Mouse (Mus musculus): ENCODE data around the gene Cbfa2t2.

Cbfa2t2 gene

DNA sequence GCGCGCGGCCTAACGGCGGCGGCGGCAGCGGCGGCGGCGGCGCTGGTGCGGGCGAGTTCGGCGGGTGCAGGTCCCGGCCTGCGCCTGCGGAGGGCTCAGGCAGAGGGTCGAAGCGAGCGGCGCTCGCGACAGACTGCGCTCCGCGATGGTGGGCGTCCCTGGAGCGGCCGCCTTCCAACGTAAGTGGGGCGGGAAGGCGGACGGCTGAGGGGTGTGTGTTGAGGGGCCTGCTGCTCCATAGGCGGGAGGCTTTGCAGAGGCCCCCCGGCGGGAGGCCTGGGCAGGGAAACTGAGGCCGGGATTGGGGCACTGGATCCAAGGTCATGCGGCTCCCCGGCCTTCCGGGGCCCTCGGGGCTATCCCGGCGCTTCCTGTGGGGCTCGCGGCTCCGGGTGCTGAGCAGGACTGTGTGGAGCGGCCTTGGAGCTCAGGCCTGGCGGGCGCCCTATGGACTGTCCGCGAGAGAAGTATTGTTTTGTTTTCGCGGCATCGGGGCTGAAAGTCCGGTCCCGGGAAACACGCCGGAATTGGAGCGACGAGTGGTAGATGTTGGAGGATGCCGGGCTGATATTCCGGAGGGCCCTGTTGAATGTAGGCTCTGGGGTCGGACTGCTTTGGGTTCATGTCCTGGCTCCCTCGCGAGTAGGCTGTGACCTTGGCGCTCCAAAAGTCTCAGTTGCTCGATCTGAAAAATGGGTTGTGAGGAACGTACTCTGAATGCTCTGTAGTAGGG lies at the start of gene Cbfa2t2:
Gene Cbfa2t2, plus strand, starts transcription at position 24 of the 733 bp plus-strand sequence.
- peak; percentile 77 for DNase-seq

DNA sequence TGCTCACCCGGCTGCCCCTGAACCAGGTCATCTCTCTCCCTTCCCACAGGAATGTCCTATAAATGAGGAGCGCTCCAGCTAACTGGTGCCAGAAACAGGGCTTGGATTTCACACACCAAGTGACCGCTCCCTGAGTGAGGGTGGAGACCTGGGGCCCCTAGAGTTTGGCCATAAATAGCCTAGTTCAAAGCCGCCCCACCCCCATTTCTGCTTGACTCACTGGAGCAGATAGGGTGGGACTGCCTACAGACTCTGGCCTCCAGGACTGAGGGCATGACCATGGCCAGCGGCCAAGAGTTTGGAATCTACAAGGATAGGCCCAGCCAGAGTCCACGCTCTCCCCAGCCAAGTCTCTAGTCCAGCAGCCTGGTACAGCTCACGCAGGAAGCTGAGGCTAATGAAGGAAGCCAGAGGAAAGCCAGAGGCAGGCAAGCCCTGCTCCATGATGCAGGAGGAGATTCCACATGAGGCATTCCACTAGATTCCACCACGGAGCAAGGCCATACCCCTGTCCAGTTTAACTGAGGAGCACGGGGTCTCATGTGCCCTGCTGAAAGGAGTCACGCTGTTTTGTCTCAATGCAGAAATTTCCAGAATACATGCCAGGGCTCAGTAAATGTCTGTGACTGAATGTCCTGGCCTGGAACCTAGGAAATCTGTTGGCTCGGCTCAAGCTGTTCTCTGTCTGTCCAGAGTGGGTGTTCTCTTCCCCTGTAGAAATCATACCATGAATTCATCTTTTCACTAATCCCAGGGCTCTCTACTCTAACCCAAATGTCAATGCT lies 45.9 kb upstream of the Cbfa2t2 start:
- DNase-seq = peak; percentile 95

DNA sequence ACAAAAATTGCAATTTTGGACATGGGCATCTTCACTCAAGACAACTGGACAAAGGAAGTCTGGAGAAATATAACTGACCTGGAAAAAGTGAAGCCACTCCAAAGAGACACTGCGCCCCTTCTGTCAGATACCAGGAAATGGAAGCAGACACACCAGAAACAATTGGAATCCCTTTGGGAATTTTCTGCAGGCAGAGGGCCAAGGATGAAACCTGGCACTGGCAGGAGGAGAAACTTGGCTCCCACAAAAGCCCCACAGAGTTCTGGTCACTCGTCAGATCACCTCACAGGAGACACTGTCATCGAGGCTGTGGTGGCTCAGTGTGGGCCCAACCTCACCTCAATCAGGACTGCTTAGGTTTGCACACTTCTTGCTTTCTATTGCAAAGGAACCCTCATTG lies 41.7 kb upstream of the Cbfa2t2 start:
- DNase-seq = no peak

DNA sequence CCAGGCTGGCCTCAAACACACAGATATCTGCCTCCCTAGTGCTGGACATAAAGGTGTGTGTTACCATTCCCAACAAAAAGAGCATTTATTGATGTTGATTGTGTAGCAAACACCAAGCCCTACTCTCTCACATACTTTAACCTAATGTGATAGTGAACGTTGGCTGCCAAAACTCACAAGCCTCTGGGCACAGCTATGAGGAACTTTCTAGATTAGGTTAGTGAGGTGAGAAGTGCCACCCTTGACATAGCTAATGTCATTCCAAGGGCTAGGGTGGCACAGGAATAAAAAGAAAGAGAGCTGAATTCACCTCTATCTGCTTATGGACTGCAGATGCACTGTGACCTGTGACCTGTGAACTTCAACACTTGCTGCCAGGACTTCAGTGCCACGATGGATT lies 39.8 kb upstream of the Cbfa2t2 start:
- DNase-seq = no peak

DNA sequence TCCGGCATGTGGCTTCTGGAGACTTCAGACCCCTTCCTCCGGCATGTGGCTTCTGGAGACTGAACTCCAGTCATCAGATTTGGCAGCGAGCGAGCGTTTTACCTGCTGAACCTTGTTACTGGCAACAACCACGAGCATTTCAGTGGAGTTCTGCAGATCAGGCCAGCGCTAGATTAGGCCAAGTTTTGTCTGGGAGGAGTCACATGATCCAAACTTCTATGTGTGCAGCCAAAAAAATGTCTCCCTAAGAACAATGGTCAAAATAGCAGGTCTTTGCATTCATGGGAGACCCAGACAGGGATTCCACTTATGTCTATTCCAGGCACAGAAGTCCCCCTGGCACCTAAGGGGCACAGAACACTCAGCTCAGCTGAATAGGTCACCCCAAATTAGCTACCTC lies 38.0 kb upstream of the Cbfa2t2 start:
- DNase-seq = no peak

DNA sequence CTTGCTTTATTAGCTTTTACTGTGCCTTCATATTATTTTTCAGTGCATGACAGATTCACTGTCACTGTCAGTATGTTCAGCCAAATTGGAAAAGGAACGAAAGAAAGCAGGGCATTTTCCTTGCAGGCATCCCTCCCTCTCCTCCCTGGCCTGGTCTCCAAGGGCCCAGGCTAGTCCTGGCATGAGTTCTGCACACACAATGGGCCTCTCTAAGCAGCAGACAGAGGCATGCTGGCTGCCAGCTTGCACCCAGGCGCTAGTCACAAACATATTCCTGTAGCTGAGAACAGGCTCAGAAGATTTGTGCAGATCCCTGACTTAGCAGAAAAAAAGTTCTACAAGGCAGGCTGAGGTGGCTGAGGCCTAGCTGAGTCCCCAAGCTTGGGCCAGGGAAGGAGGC lies 37.0 kb upstream of the Cbfa2t2 start:
- DNase-seq = no peak

DNA sequence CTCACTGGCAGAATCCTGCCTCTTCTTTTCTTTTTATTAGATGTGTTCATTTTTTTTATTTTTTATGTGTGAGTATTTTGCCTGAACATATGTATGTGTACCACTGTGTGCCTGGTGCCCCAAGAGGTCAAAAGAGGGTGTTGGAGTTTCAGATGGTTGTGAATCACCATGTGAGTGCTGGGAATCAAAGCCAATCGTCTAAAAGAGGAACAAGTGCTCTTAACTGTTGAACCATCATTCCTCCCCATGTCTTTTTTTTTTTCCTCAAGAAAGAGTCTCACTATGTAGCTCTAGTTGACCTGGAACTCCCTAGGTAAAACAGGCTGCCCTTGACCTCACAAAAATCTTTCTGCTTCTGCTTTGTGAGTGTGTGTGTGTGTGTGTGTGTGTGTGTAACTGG lies 34.3 kb upstream of the Cbfa2t2 start:
- DNase-seq = no peak

DNA sequence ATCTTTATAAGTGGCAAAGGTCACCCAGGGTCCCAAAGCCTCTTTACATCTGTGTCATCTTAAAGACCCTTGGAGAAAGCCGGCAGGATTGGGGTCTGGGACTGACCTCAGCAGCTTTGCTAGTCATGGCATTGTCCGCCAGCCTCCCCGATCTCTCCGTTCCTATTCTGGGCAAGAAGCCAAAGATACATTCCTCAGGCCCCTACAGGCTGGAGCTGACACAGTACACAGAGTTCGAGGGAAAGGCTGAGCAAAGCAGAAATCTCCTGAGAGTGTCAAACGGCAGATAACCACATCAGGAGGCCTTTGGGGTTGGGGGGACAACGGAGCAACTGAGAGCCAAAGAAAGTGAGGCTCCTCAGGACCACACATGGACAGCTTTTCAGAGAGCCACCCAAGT lies 33.5 kb upstream of the Cbfa2t2 start:
- DNase-seq = peak; percentile 76

DNA sequence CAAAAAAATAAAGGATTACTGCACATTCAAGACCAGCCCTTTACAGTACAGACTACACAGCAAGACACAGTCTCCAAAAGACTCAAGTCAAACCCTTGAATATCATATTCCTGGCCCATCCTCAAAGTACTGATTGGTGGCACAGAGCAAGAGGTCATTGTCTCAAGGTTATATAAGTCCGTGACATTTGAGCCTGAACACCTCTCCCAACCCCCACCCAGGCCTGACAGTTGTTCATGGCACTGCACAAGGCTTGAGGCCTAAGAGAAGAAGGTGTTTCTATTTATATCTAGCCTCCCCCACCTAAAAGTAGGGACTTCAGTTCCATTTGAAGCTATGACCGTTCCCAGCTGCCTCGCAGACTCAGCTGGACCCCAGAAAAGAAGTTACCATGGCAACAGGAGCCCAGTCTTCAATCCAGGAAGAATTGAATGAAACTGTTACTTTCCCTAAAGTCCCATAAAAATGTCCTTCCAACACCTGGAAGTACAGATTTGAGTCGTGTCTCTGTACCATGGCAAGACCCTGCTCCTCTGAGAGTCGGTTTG lies 30.8 kb upstream of the Cbfa2t2 start:
- no peak for DNase-seq

DNA sequence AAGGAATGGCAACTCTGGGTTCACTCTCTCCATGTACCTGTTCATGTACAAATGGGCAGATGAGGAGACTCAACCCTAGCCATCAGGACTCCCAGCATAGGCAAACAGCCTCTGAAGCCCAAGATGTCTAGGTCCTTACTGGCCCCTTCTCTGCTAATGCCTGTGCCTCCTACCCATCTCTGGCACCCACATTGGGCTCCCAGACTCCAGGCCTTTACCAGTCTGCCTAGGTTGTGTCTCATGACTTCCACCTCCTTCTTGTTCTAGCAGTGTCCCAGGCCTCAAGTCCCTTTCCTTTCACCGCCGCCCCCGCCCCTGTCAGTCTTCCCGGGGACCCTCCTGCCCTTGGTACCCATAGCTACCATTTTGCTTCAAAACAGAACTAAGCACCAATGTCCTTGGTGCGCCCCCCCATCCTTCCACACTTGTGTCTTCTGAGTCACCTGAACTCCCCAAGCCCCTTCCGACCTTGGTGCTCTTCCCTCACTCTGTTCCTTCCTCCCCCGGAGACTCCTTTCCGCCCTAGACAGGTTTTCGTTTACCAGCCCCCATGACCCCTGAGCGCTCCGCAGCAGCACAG lies 29.1 kb upstream of the Cbfa2t2 start:
- peak; percentile 31 for DNase-seq

DNA sequence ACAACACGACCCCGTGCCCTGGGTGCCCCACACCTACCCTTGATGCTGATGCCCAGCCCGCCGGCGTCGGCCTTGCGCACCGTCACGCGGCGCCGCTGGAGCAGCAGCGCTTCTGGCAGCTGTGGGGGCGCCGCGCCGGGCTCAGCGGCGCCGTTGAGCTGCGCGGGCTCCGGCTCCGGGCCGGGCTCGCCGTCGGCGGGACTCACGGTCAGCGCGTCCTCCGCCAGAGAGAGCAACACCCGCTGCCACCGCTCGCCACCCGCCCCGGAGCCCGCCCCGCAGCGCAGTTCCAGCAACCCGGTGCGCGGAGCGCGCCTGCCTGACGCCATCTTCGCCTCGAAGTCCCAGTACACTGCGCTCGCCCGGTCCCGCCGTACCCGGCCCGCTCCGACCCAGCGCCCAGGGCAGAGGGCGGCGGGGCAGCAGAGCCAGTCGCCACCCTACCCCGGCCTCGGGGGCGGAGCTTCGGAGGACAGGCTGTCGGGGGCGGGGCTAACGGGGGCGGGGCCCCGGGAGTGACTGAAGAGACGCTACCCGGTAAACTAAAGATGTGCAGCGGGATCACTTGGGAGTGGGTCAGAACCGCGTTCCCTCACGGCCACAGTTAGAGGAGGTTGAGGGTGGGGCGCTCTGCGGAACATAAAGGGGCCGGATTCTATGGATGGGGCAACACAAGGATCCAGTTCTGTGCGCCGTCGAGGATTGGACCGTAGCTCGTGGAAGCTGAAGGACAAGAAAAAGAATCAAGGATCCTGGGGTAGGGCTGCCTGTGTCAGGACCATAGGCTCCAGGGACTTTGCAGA lies 28.4 kb upstream of the Cbfa2t2 start, which contains the start of gene Snta1:
Gene Snta1, minus strand, starts transcription at position 457 of the 803 bp plus-strand sequence.
- DNase-seq = peak; percentile 94

DNA sequence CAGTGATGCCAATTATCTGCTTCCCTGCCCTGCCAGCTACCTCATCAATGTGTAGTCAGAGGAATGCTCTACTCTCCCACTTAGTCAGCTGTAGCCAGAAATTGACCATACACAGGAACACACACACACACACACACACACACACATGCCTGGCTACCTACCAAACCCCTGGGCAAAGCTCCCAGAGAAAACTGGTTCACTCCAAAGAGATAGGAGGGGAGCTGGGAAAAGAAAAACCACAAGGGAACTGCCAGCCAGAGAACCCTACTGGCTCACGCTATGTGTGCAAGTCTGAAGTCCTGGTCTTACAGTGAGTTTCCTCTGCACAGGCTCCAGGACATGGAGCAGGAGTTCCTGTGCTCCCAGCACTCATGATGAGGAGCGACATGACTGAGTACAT lies 25.9 kb upstream of the Cbfa2t2 start:
- DNase-seq = no peak

DNA sequence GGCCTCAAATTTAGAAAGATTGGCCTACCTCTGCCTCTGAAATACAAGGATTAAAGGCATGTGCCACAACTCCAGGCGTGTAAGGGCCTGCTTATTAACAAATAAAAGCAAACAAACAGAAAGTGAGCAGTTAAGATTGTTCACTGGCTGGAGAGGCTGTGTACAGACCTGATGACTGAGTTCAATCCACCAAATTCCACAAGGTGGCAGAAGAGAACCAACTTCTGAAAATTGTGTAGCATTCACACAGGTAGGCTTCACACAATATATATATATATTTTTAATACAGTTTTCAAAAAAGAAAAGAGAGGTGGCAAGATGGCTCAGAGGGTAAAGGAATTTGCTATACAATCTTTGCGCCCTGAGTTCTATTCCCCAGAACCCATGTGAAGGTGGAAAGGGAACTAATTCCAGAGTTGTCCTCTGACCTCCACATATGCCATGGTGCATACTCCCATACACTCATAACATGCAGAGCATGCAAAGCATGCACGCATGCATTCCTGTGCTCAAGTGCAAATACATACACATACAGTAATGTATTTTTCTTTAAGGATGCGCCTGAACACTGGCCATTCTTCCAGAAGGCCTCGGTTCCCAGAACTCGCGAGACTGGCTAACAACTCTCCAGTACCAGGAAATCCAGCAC lies 24.1 kb upstream of the Cbfa2t2 start:
- peak; percentile 51 for DNase-seq

DNA sequence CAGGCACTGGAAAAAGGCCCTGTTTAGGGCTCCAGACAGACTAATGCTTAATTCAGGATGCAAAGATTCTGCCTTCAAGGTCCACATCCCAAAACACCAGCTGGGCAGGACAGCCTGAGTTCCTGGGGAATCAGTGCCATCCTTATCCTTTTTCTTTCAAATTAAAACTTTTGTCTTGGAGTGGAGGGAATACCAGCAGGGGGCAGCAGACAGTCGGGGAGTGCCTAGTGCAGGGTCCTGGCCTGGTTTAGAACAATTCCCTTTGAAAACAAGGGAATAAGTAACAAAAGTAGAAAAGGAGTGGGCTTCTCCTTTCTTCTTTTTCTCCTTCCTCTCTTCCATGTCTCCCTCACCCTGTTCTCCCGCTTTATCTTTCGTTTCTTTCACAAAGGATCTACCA lies 19.2 kb upstream of the Cbfa2t2 start:
- DNase-seq = peak; percentile 91

DNA sequence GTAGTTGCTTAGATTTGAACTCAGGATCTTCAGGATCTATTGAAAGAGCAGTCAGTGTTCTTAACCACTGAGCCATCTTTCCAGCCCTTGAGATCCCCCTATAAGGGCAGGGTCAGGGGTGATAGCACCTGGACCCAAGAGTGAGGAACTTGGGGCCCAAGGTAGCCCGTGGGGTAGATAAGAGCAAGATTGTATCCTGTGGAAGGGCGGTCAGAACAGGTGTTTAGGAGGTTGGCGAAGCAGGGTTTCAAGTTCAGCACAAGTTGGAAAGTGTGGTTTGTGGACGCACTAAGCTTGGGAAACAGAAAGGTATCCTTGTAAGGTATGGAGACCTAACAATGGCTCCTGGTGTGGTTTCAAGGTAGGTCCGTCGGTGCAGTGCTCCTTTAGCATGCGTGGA lies 18.3 kb upstream of the Cbfa2t2 start:
- DNase-seq = no peak

DNA sequence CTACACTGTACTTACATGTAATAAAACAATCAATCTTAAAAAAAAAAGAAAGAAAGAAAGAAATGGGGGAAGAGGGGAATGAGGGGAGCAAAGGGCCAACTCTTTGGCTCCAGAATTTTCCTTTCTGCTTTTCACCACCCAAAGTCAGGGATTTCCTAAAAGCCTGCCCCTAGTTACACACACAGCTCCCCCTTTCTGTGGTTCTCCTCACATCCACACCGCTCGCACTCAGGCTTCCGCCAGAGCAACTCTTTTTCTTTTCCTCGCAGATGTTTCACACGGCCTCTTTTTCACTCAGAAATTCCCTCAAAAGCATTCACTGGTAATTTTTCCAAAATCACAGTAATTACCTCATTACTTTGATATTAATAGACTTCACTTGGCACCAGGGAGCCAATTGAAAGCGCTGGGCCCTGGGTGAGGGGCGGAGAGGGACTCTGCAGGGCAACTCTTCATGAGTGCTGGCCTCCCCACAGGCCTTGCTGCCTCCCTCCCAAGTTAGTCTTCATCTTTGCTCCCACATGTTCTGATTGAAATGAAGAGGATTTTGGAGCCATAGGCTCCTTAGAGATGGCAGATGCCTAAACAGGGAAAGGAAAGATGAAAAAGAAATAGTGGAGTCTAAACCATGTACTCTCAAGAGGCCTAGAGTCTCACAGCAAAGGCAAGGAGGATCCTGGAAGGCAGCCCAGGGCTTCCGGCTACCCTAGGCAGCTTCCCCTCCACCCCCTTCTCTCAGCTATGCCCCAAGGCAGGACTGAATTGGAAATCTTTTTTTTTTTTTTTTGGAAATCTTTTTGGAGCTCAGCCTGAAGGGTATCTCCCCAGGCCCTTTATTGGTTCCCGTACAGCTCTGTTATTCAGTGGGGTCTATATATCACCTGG lies 16.4 kb upstream of the Cbfa2t2 start:
- no peak for DNase-seq

DNA sequence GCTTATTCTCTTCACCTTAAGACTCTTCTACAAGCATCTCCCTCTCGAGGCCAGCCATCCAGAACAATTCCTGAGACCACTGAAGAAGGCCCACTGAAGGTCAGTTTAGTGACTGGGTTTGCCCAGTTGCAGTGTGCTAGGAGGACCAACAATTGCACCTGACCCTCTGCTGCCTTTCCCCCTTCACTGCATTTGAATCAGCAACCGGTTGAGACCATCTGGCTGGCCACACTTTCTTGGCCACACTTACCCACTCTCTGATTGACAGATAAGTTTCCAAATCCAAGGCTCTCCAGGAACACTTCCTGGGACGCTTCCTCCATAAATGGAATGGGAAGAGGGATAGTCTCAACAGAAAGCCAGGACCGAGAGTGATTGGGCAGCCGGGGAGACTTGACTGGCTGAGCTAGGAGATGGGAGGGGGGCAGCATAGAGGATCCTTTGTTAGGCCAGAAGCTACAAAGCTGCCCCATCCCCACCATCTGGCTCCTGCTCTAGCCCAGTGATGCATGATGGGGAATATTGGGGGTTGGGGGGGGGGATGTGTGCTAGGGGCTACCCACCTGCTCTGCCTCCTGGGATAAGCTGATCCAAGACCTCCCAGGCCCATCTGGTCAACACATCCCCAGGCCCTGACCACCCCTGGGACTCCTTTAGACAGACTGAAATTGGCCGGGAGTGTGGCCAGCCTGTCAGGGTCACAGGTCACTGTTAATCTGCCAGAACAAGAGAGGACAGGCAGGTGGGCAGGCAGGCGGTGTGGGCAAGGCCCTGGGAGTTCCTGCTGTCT lies 15.1 kb upstream of the Cbfa2t2 start:
- DNase-seq = no peak

DNA sequence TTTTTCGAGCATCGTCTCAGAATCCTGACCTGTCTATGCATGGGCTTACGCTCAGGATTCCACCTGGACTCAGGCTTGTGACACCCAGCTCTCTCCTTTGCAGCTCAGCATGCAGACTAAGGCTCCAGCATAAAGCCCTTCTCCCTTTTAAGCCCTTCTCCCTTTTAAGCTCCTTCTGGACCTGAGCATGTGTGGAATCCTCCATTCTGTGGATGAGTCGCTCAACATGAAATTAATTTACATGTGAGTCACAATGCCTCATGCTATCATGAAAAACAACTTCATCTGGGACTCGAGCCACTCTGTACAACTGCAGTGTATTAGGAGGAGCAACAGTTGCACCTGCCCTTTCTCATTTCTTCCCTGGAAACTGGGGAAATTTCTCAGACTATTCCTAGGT lies 14.1 kb upstream of the Cbfa2t2 start:
- DNase-seq = no peak

DNA sequence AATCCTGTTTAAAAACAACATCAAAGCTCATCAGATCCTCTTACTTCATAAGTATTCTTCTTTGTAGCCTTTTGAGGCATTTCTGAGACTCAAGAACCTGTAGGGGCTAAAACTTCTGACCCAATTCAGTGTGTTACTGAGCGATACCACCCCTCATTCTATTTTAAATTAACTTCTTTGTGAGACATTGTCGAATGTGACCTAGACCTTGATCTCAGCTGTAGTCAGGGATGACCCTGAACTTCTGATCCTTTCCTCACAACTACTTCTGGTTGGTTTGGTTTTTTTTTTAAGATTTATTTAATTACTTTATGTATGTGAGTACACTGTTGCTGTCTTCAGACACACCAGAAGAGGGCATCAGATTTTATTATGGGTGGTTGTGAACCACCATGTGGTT lies 12.7 kb upstream of the Cbfa2t2 start:
- no peak for DNase-seq

DNA sequence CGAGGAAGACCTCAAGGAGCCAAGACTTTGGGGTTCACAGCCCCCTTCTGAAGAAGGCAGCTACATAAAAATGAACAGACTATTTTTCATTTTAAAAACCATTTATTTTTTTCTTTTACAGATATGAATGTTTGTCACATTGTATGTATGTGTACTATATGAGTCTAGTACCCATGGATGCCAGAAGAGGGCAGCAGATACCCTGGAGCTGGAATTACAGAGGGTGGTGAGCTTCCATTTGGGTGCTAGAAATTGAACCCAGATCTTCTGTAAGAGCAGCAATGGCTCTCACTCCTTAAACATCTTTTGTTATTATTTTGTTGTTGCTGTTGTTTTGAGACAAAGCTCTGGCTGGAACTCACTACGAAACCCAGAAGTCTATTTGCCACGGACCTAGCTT lies 10.8 kb upstream of the Cbfa2t2 start:
- DNase-seq = no peak
